Mouse (Mus musculus): Measurements from ENCODE around the gene Neurod1.

DNA sequence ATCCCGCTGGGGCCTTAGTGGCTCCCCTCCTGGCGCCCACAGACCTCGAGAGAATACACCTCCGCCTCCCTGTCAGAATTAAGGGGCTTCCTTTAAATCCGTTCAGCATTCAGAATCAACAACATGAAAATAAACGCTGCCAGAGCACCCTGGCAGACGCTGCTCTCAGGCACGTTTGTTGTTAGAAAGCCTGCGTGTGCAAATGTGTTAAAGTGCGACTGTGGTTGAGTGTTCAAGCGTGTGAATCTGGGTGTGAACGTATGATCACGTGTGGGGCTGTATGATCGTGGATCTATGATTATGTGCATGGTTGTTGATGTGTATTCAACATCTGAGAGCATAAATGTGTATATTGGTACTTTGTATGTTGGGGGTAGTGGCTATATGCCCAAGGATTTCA is 3.6 kb upstream of the Neurod1 start:
- TF ChIP-seq CTCF (IDR thresholded peaks at IDR 0.05; ENCODE audit: borderline replicate concordance, extremely low read depth, insufficient read depth, insufficient read length) (no peak), POLR2A (IDR thresholded peaks at IDR 0.05; ENCODE audit: borderline replicate concordance, extremely low read depth, insufficient read depth, insufficient read length, poor library complexity, severe bottlenecking) (no peak)

Measured in brain, embryonic 14.5 days (tissue).